Mouse (Mus musculus) intestine, postnatal 0 days (tissue): ENCODE data around the gene Rph3al. TPM values are rescaled to one million over a fixed set of nuclear protein-coding genes. Genes with fewer than 3 reads are reported as not detected.

Experiments used
- ATAC-seq: fragments of 200-750 bp; cut with Nextera tagmentation; 2 replicates; pipeline ENCODE4 v1.8.0; 2017; ENCODE audit warnings: mild to moderate bottlenecking, moderate TSS enrichment, moderate library complexity
- H3K27ac ChIP-seq: fragments of 300-500 bp; sonication (generic); 2 replicates; pipeline ENCODE4 v1.5.1; 2014; ENCODE audit warnings: mild to moderate bottlenecking, low read depth, low read length, moderate library complexity
- H3K27me3 ChIP-seq: fragments of 300-500 bp; sonication (generic); replicated peaks from 2 replicates; pipeline ENCODE4 v1.6.1; 2014; ENCODE audit warnings: low read length, mixed read lengths; ENCODE audit not compliant: control insufficient read depth, insufficient read depth
- H3K36me3 ChIP-seq: fragments of 300-500 bp; sonication (generic); 2 replicates; pipeline ENCODE4 v1.6.1; 2014; ENCODE audit warnings: mild to moderate bottlenecking, moderate library complexity; ENCODE audit not compliant: control insufficient read depth, insufficient read depth
- H3K4me1 ChIP-seq: fragments of 300-500 bp; sonication (generic); replicated peaks from 2 replicates; pipeline ENCODE4 v1.6.1; 2014; ENCODE audit warnings: antibody characterized with exemption, low read length, mixed read lengths; ENCODE audit not compliant: control insufficient read depth, insufficient read depth
- H3K4me2 ChIP-seq: fragments of 300-500 bp; sonication (generic); replicated peaks from 2 replicates; pipeline ENCODE4 v1.6.1; 2014; ENCODE audit warnings: low read depth, mild to moderate bottlenecking, moderate library complexity
- H3K4me3 ChIP-seq: fragments of 300-500 bp; sonication (generic); 2 replicates; pipeline ENCODE4 v1.5.1; 2014; ENCODE audit warnings: low read depth, low read length
- H3K9ac ChIP-seq: fragments of 300-500 bp; sonication (generic); 2 replicates; pipeline ENCODE4 v1.6.1; 2014; ENCODE audit warnings: mild to moderate bottlenecking, low read depth, low read length
- H3K9me3 ChIP-seq: fragments of 300-500 bp; sonication (generic); 2 replicates; pipeline ENCODE4 v1.6.1; 2016; ENCODE audit warnings: mixed run types; ENCODE audit not compliant: control insufficient read depth
- CTCF ChIP-seq: sonication (generic); IDR thresholded peaks from 2 replicates; pipeline ENCODE4 v1.5.1; 2016; ENCODE audit warnings: low read depth, mild to moderate bottlenecking, control low read depth, antibody characterized with exemption, moderate library complexity
- WGBS: fragments of 180-500 bp; shearing (Covaris S2); extraction: QIAGEN DNeasy Blood & Tissue Kit; methylation state at CpG from one replicate; pipeline ENCODE4 v1.1.7; 2014; 5-methylcytosine and 5-hydroxymethylcytosine counted together
- polyA plus RNA-seq: library from polyadenylated mRNA; unstranded; fragments of >200 nt; fragmentation: Nextera tagmentation; extraction: Ambion mirVana; gene quantifications from 2 replicates; pipeline ENCODE4 v1.2.1, GENCODE M21; 2015

Rph3al gene
- polyA plus RNA-seq, 1 experiment from 2014 or later = 10.5 TPM

DNA sequence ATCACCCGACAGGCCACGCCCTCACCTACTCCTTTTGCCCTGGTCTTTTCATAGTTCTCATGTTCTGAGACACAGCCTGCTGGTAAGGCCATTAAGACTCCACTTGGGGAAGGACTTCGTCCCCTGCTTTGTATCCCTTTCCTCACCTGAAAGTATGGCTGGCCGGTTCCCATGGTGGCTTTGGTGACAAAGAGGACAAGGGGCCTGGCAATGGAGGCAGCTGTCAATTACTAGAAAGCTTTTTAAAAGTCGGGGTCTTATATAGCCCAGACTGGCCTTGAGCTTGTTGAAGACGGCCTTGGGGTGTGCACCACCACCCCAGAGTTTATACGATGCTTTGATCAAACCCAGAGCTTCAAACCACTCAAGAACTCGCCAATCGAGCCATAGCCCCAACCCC is 39.7 kb downstream of the Rph3al start:
- Histone ChIP-seq H3K36me3 (peaks cover 20% of the 10 kb centered on the region; the same call in 1 of the 2 replicates), H3K27ac (no peak overlapping the region), H3K9ac (no peak overlapping the region), H3K4me2 (no peak overlapping the region), H3K9me3 (no peaks in the 10 kb centered on the region), H3K27me3 (no peaks in the 10 kb centered on the region), H3K4me3 (no peak overlapping the region), H3K4me1 (no peaks in the 10 kb centered on the region)
- WGBS = 85% methylated on average over 9 of the region's 9 CpGs
- ATAC-seq = no peak
- TF ChIP-seq CTCF = no peak

DNA sequence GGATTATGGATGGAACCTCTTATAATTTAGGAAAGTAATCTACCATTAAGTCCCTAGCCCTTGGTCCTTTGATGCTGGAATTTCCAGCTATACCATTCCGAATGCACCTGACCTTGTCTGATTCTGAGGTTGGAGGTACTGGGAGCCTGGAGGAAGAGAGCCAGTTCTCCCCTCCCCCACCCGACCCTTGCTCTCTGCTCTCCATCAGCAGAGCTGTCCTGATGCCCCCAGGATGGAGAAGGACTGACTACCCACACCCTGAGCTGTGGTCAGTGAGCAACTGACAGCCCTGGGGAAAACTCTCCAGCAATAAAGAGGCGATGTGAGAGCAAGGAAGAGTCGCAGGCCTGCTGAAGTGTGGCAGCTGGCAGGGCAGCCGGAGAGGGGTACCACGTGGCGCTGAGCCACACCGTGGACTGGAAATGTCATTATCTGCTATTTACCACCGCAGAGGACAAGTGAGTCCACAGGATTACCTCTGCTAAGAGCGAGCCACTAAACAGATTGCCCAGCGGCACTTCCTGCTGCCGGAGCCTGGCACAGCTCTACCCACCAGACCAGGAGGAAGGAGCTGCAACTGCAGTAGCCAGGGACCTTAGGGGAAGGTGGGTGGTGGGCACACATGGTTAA is 43.3 kb downstream of the Rph3al start:
- no peak overlapping the region for H3K4me2 ChIP-seq
- no peak for TF ChIP-seq CTCF
- H3K9me3 ChIP-seq = no peaks in the 10 kb centered on the region
- no peaks in the 10 kb centered on the region for H3K4me1 ChIP-seq
- no peak overlapping the region for H3K9ac ChIP-seq
- H3K27ac ChIP-seq = no peak overlapping the region
- H3K27me3 ChIP-seq = no peaks in the 10 kb centered on the region
- WGBS = 77% methylated on average over 12 of the region's 12 CpGs
- no peak overlapping the region for H3K4me3 ChIP-seq
- peaks cover 20% of the 10 kb centered on the region for H3K36me3 ChIP-seq
- peak; percentile 34; the same call in 1 of the 2 replicates for ATAC-seq

DNA sequence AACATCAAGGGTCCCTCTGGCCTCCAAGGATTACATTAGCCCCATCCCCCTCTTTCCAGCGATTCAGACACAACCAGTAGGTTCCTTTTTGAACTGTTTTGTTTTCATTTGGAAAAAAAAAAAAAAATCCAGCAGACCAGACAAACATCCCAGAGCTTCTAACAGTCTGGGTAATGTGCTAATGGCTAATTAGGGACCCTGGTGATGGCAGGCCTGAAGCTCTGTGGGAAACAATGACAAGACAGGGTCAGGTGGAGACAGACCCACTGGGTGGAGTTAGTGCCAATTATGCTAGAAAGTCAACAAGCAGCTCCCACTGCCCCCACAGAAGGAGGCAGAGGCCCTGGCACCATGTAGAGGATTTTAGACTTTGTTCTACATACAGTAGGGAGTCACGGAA is 44.3 kb downstream of the Rph3al start:
- 58% methylated on average over 2 of the region's 2 CpGs for WGBS
- Histone ChIP-seq H3K9ac (no peak overlapping the region), H3K36me3 (peaks cover 16% of the 10 kb centered on the region), H3K4me2 (no peak overlapping the region), H3K4me1 (no peaks in the 10 kb centered on the region), H3K4me3 (no peak overlapping the region), H3K27ac (no peak overlapping the region), H3K27me3 (no peaks in the 10 kb centered on the region), H3K9me3 (no peaks in the 10 kb centered on the region)
- ATAC-seq = no peak
- no peak for TF ChIP-seq CTCF

DNA sequence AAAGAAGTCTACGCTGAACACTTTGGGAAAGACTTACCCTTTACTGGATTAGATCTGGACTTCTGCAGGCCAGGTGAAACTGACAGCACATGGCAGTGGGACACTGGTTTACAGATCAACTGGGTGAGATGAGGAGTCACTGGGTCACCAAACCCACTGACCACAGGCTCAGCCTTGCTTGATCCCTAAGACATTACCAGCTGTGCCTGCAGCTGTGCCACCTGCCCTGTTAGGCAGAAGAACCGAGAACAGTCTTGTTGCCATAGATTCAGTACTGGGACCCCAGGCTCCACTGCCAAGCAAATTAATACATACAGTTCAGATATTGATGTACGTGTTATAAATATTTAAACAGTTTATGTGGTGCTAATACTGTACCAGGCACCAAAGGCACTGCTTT is 50.9 kb downstream of the Rph3al start:
- no peak overlapping the region for H3K4me2 ChIP-seq
- H3K4me3 ChIP-seq = no peak overlapping the region
- H3K36me3 ChIP-seq = peaks cover 16% of the 10 kb centered on the region; the same call in 1 of the 2 replicates
- H3K9me3 ChIP-seq = no peaks in the 10 kb centered on the region
- 84% methylated on average over 3 of the region's 3 CpGs for WGBS
- no peak for ATAC-seq
- no peaks in the 10 kb centered on the region for H3K4me1 ChIP-seq
- no peaks in the 10 kb centered on the region for H3K27me3 ChIP-seq
- no peak for TF ChIP-seq CTCF
- H3K9ac ChIP-seq = no peak overlapping the region
- no peak overlapping the region for H3K27ac ChIP-seq

DNA sequence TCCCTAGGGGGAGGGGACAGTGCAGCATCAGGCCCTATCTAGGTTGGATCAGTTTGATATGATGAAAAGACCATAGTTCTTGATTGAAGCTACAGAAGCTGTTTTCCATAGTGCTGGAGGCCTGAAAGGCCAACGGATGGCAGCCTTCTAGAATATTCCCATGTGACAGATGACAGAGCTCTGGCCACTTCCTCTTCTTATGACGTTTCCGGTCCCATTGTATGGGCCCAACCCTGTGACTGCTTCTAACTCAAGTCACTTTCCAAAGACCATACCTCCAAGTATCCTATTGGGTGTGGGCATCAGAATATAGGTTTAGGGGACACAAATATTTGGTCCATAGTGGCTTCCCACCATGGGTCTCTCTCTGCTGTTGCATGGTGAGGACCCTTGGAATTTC is 57.0 kb downstream of the Rph3al start:
- no peak overlapping the region for H3K27ac ChIP-seq
- WGBS = 73% methylated on average over 3 of the region's 3 CpGs
- H3K27me3 ChIP-seq = no peaks in the 10 kb centered on the region
- H3K9ac ChIP-seq = no peak overlapping the region
- no peaks in the 10 kb centered on the region for H3K9me3 ChIP-seq
- peaks cover 8% of the 10 kb centered on the region for H3K4me1 ChIP-seq
- ATAC-seq = no peak
- H3K4me2 ChIP-seq = no peak overlapping the region
- 0 out of 2 replicates have a peak, but pooled peaks cover 4% of the 10 kb centered on the region for H3K36me3 ChIP-seq
- no peak for TF ChIP-seq CTCF
- no peak overlapping the region for H3K4me3 ChIP-seq

DNA sequence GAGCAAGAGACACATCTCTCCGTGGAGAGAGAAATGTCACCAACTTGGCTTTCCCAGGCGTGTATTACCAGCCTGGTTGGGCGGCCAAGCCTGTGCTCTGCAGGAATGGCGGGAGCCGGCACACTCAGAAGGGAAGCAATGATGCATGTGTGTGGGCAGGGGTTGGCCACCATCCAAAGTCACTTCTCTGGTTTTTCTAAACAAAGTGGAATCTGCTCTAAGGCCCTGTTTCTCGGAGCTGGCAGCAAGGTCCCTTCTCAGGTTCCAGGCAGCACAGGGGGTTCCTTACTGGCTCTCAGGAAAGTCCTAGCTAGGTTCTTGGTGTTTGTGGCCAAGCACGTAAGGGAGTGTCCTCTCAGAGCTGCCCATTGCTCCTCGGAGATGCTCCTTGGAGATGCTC is 58.2 kb downstream of the Rph3al start:
- no peak overlapping the region for H3K27ac ChIP-seq
- no peaks in the 10 kb centered on the region for H3K27me3 ChIP-seq
- no peak for TF ChIP-seq CTCF
- no peaks in the 10 kb centered on the region for H3K9me3 ChIP-seq
- 66% methylated on average over 8 of the region's 8 CpGs for WGBS
- H3K36me3 ChIP-seq = 0 out of 2 replicates have a peak, but pooled peaks cover 4% of the 10 kb centered on the region
- peaks cover 8% of the 10 kb centered on the region for H3K4me1 ChIP-seq
- no peak overlapping the region for H3K9ac ChIP-seq
- no peak overlapping the region for H3K4me3 ChIP-seq
- H3K4me2 ChIP-seq = no peak overlapping the region
- ATAC-seq = no peak

DNA sequence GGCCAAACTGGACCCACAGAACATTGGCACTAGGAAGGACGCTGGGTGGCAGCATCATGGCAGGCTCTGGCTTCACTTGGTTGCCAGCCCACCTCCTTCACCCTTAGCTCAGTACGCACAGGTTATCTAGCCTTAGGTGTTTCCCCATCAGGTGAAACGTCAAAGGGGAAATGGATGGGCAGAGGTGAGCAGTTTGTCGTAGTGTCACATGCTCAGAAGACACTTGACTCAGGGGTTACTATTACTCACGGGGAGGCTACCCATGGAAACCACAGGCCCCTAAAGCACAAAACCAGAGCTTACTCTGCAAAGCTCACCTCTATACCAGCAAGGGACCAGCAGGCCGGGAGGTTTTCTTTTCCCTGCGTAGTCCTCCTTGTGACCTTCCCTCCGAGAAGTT is 59.8 kb downstream of the Rph3al start:
- Histone ChIP-seq H3K4me2 (no peak overlapping the region), H3K36me3 (no peaks in the 10 kb centered on the region), H3K27me3 (no peaks in the 10 kb centered on the region), H3K9ac (no peak overlapping the region), H3K9me3 (no peaks in the 10 kb centered on the region), H3K27ac (no peak overlapping the region), H3K4me3 (no peak overlapping the region), H3K4me1 (peaks cover 8% of the 10 kb centered on the region)
- TF ChIP-seq CTCF = no peak
- ATAC-seq = no peak
- 78% methylated on average over 8 of the region's 8 CpGs for WGBS
